Mouse (Mus musculus): Measurements from ENCODE around the gene Pla2g4a. TPM values are rescaled to one million over a fixed set of nuclear protein-coding genes. Genes with fewer than 3 reads are reported as not detected.
"Not testable (repeated sequence)": the region's sequence is repeated elsewhere in the genome, so short reads cannot be mapped to it uniquely, and the experiment has no call there.

Pla2g4a gene
- polyA plus RNA-seq, 1 experiment from 2014 or later, result 5.5 TPM

GRCm38 (mm10) chr1:149943611-149944010 is 17.5 kb downstream of the Pla2g4a start:
- no peak for TF ChIP-seq EP300 (IDR thresholded peaks at IDR 0.05; ENCODE audit: low read depth)
- TF ChIP-seq CTCF (IDR thresholded peaks at IDR 0.05; ENCODE audit: low read depth), result no peak
- peaks cover 8% of the 10 kb centered on the region; the same call in 1 of the 2 replicates for H3K4me1 ChIP-seq (ENCODE audit: insufficient read depth)
- ATAC-seq (no peak), DNase-seq (no peak)
- no peak overlapping the region for H3K4me2 ChIP-seq (ENCODE audit: low read depth, low read length)
- H3K9ac ChIP-seq (replicated peaks), result no peak overlapping the region
- no peaks in the 10 kb centered on the region for H3K36me3 ChIP-seq (replicated peaks; ENCODE audit: insufficient read depth, low read length)
- WGBS (ENCODE audit: insufficient replicate concordance), result 43% methylated on average over 2 of the region's 2 CpGs
- no peaks in the 10 kb centered on the region for H3K27me3 ChIP-seq (ENCODE audit: insufficient read depth, low read length)
- no peak overlapping the region for H3K4me3 ChIP-seq (ENCODE audit: low read depth, low read length)
- no peaks in the 10 kb centered on the region for H3K9me3 ChIP-seq (ENCODE audit: low read length)
- H3K27ac ChIP-seq (ENCODE audit: low read depth), result no peak overlapping the region; the same call in 1 of the 2 replicates

- H3K36me3 ChIP-seq (replicated peaks; ENCODE audit: insufficient read depth, low read length), result no peaks in the 10 kb centered on the region
- H3K4me1 ChIP-seq (ENCODE audit: insufficient read depth), result peaks cover 3% of the 10 kb centered on the region; the same call in 1 of the 2 replicates
- H3K4me2 ChIP-seq (ENCODE audit: low read depth, low read length), result no peak overlapping the region
- H3K4me3 ChIP-seq (ENCODE audit: low read depth, low read length), result no peak overlapping the region
- no peak for DNase-seq
- ATAC-seq, result 0 out of 2 replicates have a peak, but pooled peaks have one; percentile 43
- H3K27me3 ChIP-seq (ENCODE audit: insufficient read depth, low read length), result no peaks in the 10 kb centered on the region
- H3K9me3 ChIP-seq (ENCODE audit: low read length), result no peaks in the 10 kb centered on the region
- H3K9ac ChIP-seq (replicated peaks), result no peak overlapping the region
- TF ChIP-seq EP300 (IDR thresholded peaks at IDR 0.05; ENCODE audit: low read depth) (no peak), CTCF (IDR thresholded peaks at IDR 0.05; ENCODE audit: low read depth) (no peak)
- H3K27ac ChIP-seq (ENCODE audit: low read depth), result no peak overlapping the region
- WGBS (ENCODE audit: insufficient replicate concordance), result 37% methylated on average over 1 of the region's 1 CpGs
Measured at GRCm38 (mm10) chr1:149940301-149940700, 20.8 kb downstream of the Pla2g4a start.

- no peak overlapping the region for H3K27ac ChIP-seq (ENCODE audit: low read depth)
- H3K9me3 ChIP-seq (ENCODE audit: low read length), result no peaks in the 10 kb centered on the region
- TF ChIP-seq EP300 (IDR thresholded peaks at IDR 0.05; ENCODE audit: low read depth), result no peak
- TF ChIP-seq CTCF (IDR thresholded peaks at IDR 0.05; ENCODE audit: low read depth), result no peak
- H3K4me2 ChIP-seq (ENCODE audit: low read depth, low read length), result no peak overlapping the region
- H3K27me3 ChIP-seq (ENCODE audit: insufficient read depth, low read length), result no peaks in the 10 kb centered on the region
- 35% methylated on average over 9 of the region's 9 CpGs for WGBS (ENCODE audit: insufficient replicate concordance)
- no peak overlapping the region for H3K4me3 ChIP-seq (ENCODE audit: low read depth, low read length)
- ATAC-seq (no peak), DNase-seq (no peak)
- peaks cover 3% of the 10 kb centered on the region; the same call in 1 of the 2 replicates for H3K4me1 ChIP-seq (ENCODE audit: insufficient read depth)
- no peaks in the 10 kb centered on the region for H3K36me3 ChIP-seq (replicated peaks; ENCODE audit: insufficient read depth, low read length)
- H3K9ac ChIP-seq (replicated peaks), result no peak overlapping the region
Measured at GRCm38 (mm10) chr1:149939261-149940032, 21.6 kb downstream of the Pla2g4a start.

GRCm38 (mm10) chr1:149937825-149938224 is 23.3 kb downstream of the Pla2g4a start:
- Histone ChIP-seq H3K9me3 (ENCODE audit: low read length) (no peaks in the 10 kb centered on the region), H3K27me3 (ENCODE audit: insufficient read depth, low read length) (no peaks in the 10 kb centered on the region), H3K4me3 (ENCODE audit: low read depth, low read length) (no peak overlapping the region), H3K4me1 (ENCODE audit: insufficient read depth) (peaks cover 3% of the 10 kb centered on the region; the same call in 1 of the 2 replicates), H3K9ac (replicated peaks) (no peak overlapping the region), H3K4me2 (ENCODE audit: low read depth, low read length) (no peak overlapping the region), H3K36me3 (replicated peaks; ENCODE audit: insufficient read depth, low read length) (no peaks in the 10 kb centered on the region), H3K27ac (ENCODE audit: low read depth) (no peak overlapping the region)
- DNase-seq (no peak), ATAC-seq (no peak)
- TF ChIP-seq EP300 (IDR thresholded peaks at IDR 0.05; ENCODE audit: low read depth), result 0 out of 2 replicates have a peak, but pooled peaks have one; percentile 23
- TF ChIP-seq CTCF (IDR thresholded peaks at IDR 0.05; ENCODE audit: low read depth), result no peak
- 36% methylated on average over 4 of the region's 4 CpGs for WGBS (ENCODE audit: insufficient replicate concordance)

GRCm38 (mm10) chr1:149929140-149929539 is 31.9 kb downstream of the Pla2g4a start:
- H3K27ac ChIP-seq (ENCODE audit: low read depth), result no peak overlapping the region
- no peaks in the 10 kb centered on the region for H3K27me3 ChIP-seq (ENCODE audit: insufficient read depth, low read length)
- H3K4me2 ChIP-seq (ENCODE audit: low read depth, low read length), result no peak overlapping the region
- ATAC-seq (no peak), DNase-seq (no peak)
- no peaks in the 10 kb centered on the region for H3K4me1 ChIP-seq (ENCODE audit: insufficient read depth)
- no peaks in the 10 kb centered on the region for H3K36me3 ChIP-seq (replicated peaks; ENCODE audit: insufficient read depth, low read length)
- no peaks in the 10 kb centered on the region for H3K9me3 ChIP-seq (ENCODE audit: low read length)
- H3K4me3 ChIP-seq (ENCODE audit: low read depth, low read length), result no peak overlapping the region
- WGBS (ENCODE audit: insufficient replicate concordance), result 79% methylated on average over 5 of the region's 5 CpGs
- no peak for TF ChIP-seq CTCF (IDR thresholded peaks at IDR 0.05; ENCODE audit: low read depth)
- TF ChIP-seq EP300 (IDR thresholded peaks at IDR 0.05; ENCODE audit: low read depth), result no peak
- no peak overlapping the region for H3K9ac ChIP-seq (replicated peaks)

GRCm38 (mm10) chr1:149923737-149924136 is 37.4 kb downstream of the Pla2g4a start:
- H3K4me2 ChIP-seq (ENCODE audit: low read depth, low read length); DNase-seq; H3K27me3 ChIP-seq (ENCODE audit: insufficient read depth, low read length); H3K4me3 ChIP-seq (ENCODE audit: low read depth, low read length); H3K4me1 ChIP-seq (ENCODE audit: insufficient read depth); H3K27ac ChIP-seq (ENCODE audit: low read depth); H3K36me3 ChIP-seq (replicated peaks; ENCODE audit: insufficient read depth, low read length); H3K9ac ChIP-seq (replicated peaks); H3K9me3 ChIP-seq (ENCODE audit: low read length): not testable (repeated sequence)
- 72% methylated on average over 1 of the region's 1 CpGs for WGBS (ENCODE audit: insufficient replicate concordance)
- peak; percentile 50 for ATAC-seq

Data from liver, postnatal 0 days (tissue).